Mouse (Mus musculus) left cerebral cortex, postnatal 25 days (tissue): ENCODE measurements at regions not wholly inside any gene's neighbourhood (a gene's known extent, or its start where the extent isn't known, plus 50 kb on each side); places are given as distances from the start of the nearest gene placed in this dataset.

Source experiments
- DNase-seq, 2 experiments: peaks; one replicate each; pipeline ENCODE4 v3.0.0; 2022; ENCODE audit warnings: low spot score in 2 of 2, mixed read lengths in 1 of 2
- intact Hi-C: fragments of 180-260 bp; cut with DNase I; formaldehyde crosslinking; loops from one replicate; pipeline ENCODE4 v1.15.1; 2025

DNA sequence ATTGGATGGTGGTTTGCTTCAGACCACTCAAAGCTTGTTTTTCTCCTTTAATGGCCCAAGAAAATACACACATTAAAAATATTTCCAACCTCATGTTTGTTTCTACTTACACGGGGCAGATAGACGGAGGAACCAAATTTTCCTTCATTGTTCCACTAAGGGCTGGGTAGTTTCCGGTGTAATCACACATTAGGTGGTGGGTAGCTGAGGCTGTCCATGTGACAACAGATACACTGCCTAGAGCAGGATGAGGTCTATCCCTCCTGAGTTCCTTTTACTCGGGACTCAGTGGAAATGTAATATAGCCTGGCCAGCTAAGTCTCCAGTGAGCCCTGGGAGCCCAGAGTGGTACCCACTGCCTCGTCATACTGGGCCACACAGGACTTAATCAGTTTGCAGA is 192.5 kb downstream of the Rplp1 start:
- intact Hi-C loops: no loop called here
- no peak for DNase-seq

DNA sequence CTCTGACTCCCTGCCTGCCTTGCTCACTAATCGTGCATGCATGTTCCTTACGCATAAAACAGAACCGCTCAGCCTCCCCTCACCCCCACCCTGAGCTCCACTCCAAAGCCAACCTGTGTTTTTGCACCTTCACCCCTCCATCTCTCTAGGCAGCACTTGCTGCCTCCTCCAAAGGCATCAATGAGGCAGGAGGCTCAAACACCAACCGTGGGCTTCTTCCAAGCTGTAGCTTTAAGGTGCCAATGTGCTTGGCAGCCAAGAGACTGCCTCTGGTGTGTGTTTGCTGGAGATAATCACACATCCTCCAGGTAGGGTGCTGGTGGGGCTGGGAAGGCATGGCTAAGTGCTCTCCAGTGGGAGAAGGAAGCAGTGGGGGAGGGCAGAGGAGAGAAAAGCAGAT is 193.3 kb downstream of the Rplp1 start:
- peak in 1 of 2 experiments; percentile 69 for DNase-seq
- intact Hi-C loops: no loop called here

DNA sequence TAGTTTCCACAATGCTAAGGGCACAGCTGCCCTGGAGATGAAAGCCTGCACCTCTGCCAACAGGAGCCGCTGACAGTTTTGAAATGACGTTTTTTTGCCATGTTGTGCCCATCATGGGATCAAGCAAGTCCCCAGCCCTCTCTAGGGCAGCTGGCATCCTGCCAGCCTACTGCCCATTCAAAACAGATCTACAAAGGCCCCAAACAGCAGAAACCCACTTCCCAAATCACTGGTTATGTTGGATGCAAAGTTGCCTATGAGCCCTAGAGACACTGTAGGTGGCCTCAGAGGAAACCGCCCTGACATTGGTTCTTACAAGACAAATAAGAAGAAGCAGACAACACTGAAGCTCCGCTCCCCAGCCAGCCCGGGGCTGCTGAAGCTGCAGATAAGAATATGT is 194.1 kb downstream of the Rplp1 start:
- no peak for DNase-seq
- intact Hi-C loops: no loop called here

DNA sequence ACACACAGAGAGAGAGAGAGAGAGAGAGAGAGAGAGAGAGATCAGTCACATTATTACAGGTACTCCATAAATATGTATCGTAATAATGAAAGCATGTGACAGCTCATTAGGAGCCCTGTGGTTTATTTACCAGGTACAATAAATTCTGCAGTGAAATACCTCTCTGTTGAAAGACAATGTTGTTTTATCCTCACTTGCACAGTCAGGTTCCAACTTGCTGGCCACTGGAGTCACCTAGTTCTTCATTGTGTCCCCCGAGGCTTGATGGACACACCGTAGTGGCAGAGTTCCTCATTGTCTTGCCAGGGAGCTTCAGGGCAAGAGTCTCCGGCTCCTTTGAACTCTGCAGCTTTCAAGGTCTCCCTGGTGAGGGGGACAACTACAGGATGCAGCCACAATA is 197.6 kb downstream of the Rplp1 start:
- intact Hi-C loops: loop anchor here (10.0 kb wide), 1 partner anchor 442 kb away; no protein-coding TSS in a partner anchor

DNA sequence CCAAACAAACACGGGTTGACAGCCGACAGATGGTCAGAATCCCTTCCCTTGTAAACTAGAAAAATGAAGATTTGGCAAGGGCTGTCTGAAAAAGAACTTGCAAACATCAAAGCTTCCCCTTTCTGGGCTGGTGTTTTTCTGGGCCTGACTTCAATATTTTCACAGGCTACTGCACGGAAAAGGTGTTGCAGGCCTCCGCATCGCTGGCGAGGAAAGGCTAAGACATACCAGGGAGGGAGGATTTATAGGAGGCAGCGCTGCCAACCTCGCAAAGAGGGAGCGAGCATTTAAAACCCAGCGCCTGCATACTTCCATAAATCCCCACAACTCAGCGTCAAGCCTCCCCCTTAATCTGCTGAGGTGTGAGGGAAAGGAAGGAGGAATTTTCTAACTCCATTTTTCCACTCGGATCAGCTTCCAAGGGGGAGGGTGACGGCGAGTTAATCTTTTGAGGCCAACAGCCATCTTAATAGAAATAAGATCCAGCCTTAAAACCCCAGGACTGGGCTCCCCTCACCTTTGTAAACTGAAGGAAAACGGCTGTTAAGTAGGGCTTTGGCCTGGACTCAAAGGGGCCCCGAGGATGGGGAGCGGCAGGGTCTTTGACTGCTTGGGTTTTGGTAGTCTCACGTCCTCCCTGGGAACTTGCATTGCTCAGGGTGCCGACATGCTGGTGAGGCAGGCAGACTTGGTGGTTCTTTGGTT is 199.9 kb downstream of the Rplp1 start:
- intact Hi-C loops: loop anchor here (1.0 to 10.0 kb wide), 6 partner anchors 38 to 440 kb away; no protein-coding TSS in a partner anchor
- peak; percentile 45 to 90 for DNase-seq

More for the DNA sequence above, 197.6 kb downstream of the Rplp1 start:
- no peak for DNase-seq

DNA sequence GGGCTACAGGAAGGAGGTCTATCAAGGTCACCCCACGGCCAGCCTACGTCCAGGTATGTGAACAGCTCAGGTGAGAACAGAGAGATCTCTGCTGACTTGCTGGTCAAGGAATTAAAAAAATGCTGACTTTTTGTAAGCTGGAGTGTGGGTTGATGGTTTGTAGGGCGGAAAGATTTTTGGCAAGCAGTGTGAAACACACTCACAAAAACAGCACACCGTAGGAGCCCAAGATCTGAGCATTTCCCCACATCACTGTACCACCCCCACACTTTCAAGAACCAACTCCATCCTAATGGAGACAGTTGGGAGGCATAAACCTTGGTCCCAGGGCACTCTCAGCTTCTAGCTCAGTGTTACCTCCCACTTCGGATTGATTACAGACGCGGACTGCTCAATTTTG is 200.5 kb downstream of the Rplp1 start:
- peak in 1 of 2 experiments; percentile 62 for DNase-seq
- intact Hi-C loops: loop anchor here (1.0 to 10.0 kb wide), 6 partner anchors 37 to 439 kb away; no protein-coding TSS in a partner anchor

DNA sequence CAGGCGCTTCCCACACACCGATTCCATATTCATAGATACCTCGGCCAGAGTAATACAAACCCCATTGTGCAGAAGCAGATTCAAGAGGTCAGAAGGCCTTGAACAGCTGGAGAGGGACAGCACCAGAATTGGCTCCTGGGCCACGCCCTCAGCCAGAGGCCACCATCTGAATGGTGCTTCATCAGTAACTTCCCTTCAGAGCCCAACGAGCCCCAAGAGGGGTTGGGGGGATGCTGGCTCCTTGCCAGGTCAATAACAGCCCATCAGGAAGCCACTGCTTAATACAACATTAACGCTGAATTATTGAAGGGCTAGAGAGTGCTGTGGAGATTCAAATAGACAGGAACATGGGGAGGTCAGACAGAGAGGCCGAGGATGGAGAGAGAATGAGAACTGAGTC is 203.0 kb downstream of the Rplp1 start:
- intact Hi-C loops: loop anchor here (5.0 to 10.0 kb wide), 2 partner anchors 116 to 436 kb away; no protein-coding TSS in a partner anchor
- no peak for DNase-seq

DNA sequence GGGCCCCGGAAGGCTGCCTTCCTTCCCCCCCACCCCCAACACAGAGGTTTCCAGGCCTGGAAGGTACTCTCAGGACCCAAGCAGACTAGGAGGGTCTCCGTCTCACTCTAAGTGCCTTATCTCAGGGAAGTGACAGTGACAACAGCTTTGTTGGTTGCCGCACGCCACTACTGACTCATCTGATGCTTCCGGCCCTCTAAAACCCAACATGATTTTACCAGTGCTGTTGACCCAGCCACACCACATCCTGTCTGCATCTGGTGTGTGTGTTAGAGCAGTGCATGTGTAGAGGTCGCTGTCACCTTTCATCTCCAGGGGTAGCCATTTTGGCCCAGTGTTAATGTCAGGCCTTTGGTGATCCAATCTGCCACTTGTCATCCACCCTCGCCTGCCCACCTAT is 206.5 kb downstream of the Rplp1 start:
- DNase-seq: no peak
- intact Hi-C loops: loop anchor here (10.0 kb wide), 1 partner anchor 663 kb away; no protein-coding TSS in a partner anchor

DNA sequence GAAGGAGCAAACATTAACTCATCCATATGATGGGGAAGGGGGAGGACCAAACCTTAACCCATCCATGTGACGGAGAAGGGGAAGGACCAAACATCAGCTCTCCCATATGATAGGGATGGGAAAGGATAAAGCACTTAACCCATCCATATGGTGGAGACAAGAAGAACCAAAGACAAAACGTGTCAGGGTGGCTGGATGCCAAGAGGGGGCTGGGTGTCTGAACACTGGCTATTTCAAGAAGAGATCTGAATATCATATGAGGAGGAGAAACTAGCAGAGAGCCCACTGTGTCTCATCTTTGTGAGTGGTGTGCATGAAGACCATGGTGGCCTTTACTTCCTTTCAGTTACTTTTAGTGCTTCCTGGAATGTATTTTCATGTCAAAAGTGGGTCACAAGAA is 207.0 kb downstream of the Rplp1 start:
- intact Hi-C loops: loop anchor here (10.0 kb wide), 1 partner anchor 662 kb away; no protein-coding TSS in a partner anchor
- DNase-seq: peak in 1 of 2 experiments; percentile 30

DNA sequence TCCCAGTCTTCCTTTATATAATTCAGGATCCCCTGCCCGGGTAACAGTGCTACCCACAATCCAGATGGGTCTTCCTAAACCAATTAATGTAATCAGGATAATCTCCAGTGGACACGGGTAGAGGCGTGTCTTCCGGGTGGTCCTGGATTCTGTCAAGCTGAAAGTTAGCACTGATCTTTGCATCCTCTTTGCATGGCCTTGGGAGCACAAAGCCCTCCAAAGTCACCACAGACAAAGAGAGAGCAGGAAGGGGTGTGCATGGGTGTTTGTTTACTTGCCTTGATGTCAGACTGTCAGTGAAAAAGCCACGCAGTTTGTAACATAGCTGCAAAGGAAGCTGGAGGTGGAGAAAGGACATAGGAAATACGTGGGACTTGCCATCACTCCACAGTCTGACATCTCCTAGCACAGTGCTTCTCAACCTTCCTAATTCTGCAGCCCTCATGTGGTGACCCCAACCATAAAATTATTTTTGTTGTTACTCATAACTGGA is 208.0 kb downstream of the Rplp1 start:
- no peak for DNase-seq
- intact Hi-C loops: loop anchor here (10.0 kb wide), 1 partner anchor 662 kb away; no protein-coding TSS in a partner anchor

DNA sequence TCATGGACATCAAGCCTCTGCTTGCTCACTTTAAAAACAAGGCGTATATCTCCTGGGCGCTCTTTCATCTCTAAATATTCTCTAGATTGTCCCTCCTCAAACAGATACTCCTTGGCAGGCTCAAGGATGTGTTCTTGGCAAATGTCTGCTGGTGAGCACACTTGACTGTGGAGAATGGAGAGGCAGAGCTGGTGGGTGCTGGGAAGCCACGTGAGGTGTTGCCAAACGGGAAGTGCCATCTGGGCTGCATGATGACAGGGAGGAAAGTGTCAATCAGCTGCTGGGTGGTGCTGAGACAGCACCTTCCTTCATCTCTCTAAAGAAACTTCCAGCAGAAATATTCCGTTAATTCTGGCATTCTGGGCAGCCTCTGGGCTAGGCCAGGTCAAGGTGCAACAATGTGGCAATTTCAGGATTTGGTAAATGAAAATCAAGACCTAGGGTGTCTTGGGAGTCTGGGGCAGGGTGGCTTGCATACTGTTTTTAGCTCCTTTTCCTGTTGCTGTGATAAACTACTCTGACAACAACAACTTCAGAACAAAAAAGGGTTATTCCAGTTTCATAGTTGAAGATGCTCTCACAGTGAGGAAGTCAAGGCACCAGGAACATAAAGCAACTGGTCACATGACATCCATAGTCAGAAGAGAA is 208.6 kb downstream of the Rplp1 start:
- DNase-seq: peak; percentile 61 to 87
- intact Hi-C loops: loop anchor here (10.0 kb wide), 1 partner anchor 661 kb away; no protein-coding TSS in a partner anchor

DNA sequence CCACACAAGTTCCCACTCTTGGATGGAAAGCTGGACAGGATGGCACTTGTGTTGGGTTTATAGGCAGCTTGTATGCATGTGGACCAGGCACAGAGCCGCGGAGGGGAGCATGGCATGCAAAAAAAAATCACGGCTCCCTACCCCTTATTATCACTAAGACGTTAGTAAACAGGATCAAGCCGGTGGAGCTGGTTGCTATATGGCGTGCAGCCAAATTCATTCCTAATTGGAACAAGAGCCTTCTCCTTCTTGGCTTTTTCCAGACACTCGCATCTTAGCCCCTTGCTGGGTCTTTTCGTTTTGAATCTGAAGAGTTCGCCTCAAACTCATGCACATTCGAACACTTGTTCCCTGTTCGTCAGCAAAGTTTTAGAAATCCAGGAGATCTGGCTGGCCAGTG is 211.0 kb downstream of the Rplp1 start:
- intact Hi-C loops: loop anchor here (10.0 kb wide), 1 partner anchor 658 kb away; no protein-coding TSS in a partner anchor
- DNase-seq: no peak

DNA sequence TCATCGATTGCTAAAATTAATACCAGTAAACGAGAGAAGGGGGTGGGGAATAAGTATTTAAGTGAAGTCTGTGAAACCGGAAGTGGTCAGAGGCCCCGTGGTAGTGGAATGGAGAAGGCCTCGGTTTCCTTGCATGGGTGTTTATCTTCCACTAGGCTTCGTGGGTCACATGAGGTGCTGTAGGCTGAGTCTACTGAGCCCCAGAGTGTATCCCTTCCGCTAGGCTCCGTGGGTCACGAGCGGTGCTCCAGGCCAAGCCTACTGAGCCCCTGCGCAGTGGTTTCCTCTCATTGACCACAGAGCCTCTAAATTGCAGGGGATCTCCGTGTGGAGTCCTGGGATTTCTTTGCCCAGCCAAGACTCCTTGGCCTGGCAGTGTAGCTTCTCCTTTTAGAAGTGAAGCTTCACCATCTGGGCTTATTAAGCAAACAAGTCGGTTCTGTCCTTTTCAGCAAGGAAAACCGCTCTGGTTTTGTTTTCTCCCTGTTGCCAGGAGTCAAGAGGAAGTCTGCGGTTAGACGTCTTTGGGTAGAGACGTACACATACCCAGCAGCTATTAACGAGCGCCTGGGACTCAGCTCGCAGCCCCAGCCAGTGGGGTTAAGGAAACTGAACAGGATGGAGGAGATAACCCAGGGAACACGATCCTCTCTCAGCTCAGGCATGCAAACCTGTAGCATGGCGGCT is 211.9 kb downstream of the Rplp1 start:
- intact Hi-C loops: loop anchor here (10.0 kb wide), 1 partner anchor 658 kb away; no protein-coding TSS in a partner anchor
- peak in 1 of 2 experiments; percentile 34 for DNase-seq

DNA sequence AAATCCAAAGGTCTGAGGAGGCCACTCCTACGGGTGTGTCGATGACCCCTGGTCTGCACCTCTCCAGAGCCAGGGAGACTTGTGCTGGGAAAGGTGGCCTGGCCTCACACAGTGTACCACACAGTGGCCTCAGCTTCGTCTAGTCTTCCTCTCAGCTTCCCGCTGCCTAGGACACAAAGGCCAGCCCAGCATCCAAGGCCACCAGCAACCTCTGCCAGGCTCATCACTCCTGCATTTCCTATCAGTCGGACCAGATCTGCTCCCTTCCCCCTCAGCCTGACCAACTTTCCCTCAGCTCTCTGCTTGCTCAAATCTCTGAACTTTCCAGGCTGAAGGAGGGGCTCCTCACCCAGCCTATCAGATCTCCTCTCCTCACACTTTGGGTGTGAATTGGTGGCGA is 213.8 kb downstream of the Rplp1 start:
- DNase-seq: no peak
- intact Hi-C loops: loop anchor here (10.0 kb wide), 1 partner anchor 656 kb away; no protein-coding TSS in a partner anchor

DNA sequence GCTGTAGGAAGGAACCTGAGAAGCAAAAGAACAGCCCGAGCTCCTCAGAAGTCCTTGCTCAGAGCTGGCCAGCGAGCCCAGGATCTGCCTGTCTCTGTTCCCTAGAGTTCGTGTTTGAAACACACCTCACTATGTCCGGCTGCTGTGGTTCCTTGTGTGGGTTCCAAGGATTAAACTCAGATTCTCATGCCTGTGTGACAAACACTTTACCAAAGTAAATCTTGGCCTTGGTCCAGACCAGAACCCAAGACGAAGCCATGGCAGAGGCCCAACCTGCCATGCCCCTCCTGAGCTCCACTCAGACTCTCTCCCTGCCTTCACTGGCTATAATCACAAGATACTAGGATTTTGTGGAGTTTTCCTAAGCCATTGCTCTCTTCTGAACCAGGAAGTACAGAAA is 214.7 kb downstream of the Rplp1 start:
- DNase-seq: no peak
- intact Hi-C loops: loop anchor here (5.0 to 10.0 kb wide), 5 partner anchors 142 to 805 kb away; no protein-coding TSS in a partner anchor

DNA sequence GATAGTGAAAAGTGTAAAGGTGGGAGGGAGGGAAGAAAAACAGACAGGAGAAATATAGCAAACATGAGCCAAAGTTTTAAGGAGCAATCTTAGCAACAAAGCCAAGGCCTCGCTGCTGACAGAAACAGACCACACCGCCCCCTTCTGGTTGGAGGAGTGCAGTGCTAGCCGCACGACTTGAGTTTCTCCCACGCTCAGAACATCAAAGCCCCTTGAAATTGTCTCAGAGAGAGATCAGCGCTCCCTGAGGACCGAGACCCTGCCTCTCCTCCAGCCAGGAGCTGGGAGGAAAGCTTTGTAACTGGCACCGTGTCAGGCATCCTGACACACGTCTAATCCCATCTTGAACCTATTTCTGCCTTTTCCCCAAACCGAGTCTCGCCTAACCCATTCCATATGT is 216.4 kb downstream of the Rplp1 start:
- intact Hi-C loops: loop anchor here (5.0 to 10.0 kb wide), 4 partner anchors 141 to 803 kb away; no protein-coding TSS in a partner anchor
- peak; percentile 72 to 73 for DNase-seq

DNA sequence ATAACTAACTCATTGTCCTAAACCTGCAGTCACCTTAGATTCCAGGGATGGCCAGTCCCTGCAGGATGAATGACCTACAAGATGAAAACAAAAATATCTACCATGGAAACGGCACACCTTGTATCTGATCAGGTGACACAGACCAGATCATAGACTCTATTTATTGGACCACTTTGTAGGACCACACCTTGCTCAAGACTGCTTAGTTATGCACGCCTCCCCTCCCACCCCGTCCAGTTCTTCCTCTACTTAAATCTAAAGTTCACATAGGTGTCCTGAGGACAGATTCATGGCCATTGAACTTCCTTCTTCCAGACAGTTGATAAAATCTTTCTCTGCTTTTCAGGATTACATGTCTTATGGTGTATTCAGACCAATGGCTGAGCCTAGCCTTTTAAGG is 217.5 kb downstream of the Rplp1 start:
- intact Hi-C loops: loop anchor here (5.0 to 10.0 kb wide), 4 partner anchors 140 to 802 kb away; no protein-coding TSS in a partner anchor
- DNase-seq: no peak

DNA sequence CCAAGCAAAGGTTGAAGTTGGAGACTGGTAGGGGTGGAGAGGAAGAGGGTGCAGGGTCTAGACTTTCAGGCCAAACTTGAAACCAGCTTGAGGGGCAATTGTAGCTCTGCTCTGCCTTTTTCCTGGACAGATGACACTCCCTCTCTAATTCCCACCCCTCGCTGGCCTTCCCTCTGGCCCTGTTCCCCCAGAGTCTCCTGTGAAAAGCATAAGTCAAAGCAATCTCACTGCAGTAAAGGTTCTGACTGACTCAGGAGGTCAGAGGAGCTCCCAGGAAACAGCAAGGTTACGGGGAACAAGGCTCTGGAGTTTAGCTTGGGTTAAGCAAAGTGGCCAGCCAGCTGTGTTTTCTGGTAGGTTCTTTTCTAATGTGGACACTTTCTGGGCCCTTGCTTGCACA is 218.5 kb downstream of the Rplp1 start:
- intact Hi-C loops: loop anchor here (5.0 to 10.0 kb wide), 4 partner anchors 139 to 801 kb away; no protein-coding TSS in a partner anchor
- DNase-seq: no peak

DNA sequence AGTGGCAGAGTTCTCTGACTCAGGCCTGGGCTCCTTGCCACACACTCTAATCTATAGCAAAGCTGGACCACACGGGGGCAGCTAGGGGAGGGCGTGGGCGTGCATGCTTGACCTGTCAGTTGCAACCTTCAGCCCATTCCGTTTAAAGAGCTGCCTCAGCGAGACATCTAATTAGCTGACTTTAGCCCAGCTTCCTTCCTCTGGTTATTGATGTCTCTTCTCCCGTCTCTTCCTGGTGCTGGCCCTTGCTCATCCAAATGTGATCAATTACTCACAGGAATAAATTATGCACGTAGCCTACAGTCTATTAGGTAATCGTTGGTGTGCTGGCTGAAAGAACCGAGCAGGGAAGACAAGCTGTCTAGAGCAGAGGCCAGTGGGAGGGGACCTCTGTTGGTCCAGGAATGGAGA is 219.0 kb downstream of the Rplp1 start:
- intact Hi-C loops: loop anchor here (5.0 to 10.0 kb wide), 4 partner anchors 138 to 801 kb away; no protein-coding TSS in a partner anchor
- no peak for DNase-seq
